Mouse (Mus musculus): ENCODE results near the gene Fads1.

DNA sequence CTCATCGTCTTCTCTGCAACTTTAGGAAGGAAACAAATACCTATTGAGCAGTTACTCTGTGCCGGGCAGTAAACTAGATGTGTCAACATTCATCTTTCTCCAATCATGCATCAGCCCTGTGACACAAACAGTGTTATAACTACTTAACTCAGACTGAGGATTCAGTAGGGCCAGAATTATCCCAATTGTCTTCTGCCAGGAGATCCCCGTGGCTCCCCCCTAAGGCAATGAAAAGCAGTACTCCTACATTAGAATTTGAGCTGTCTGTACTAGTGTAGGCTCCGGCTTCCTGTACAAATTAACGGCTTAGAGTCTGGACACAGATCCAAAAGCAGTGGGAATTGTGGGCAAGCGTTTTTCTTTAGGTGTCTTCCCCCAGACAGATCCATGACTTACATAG lies 22.4 kb downstream of the Fads1 start:
- TF ChIP-seq CTCF (IDR thresholded peaks at IDR 0.05; ENCODE audit: insufficient read depth, low read depth, low read length) (no peak), POLR2A (IDR thresholded peaks at IDR 0.05; ENCODE audit: insufficient read depth, low read depth, low read length) (no peak)
